Mouse (Mus musculus) kidney, postnatal 25 days (tissue): ENCODE measurements around the gene Stn1.

Source experiments
- DNase-seq, 2 experiments: peaks; one replicate each; pipeline ENCODE4 v3.0.0; 2021; ENCODE audit warnings: mixed read lengths in 2 of 2

The Stn1 gene

DNA sequence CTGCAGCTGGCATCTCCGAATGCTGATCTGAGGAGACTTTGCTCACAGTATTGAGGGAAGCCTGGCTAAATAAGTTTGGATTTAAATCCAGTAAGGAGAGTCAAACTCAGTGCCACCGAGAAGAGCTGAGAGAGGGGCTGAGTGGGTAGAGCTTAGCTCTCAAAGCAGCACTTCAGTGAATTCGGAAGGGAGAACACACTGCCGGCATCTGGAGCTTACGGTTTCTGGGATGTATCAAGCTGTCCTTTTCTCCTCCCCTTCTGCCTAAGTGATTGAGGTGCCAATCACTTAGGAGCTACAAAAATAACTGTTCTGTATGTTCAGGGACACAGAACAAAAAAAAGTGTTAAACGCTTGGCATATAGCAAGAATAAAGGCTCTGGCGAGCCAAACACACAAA is 5.1 kb upstream of the Stn1 start:
- no peak for DNase-seq

DNA sequence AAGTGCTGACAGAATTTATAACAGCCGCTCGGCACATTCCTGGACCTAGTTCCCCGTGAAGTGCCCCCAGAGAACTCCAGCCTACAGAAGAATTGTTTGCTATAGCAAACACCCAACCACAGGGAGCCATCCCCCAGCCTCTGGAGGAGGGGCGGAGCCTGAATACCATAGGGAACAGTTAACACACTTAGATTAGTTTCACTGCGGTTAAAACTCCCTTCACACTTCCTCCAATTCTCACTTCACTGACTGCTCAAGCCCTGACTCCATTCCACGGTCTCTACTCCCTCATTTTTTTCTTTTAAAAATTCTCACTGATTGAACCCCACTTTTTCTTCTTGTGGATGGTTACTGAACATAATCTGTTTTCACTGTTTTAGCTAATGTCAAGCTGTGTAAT is 1.5 kb upstream of the Stn1 start:
- DNase-seq, result no peak

DNA sequence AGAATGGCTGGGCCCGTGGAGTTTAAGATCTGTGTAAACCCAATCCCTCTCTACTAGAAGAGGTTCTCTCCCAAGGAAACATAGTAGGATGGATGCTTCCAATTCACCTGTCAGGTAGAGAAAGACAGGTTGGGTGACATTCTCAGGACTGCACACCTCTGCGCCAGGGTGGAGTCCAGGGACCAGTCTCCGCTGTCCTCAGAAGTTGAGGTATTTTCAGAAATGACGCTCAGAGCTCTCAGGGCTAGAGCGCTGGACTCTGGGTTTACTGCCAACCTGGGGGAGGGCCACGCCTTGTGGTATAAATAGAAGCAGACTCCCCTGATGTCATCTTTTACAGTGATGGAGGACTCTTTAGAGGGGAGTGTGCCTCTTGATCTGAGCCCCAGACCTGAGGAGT is 572 bp upstream of the Stn1 start:
- no peak for DNase-seq

DNA sequence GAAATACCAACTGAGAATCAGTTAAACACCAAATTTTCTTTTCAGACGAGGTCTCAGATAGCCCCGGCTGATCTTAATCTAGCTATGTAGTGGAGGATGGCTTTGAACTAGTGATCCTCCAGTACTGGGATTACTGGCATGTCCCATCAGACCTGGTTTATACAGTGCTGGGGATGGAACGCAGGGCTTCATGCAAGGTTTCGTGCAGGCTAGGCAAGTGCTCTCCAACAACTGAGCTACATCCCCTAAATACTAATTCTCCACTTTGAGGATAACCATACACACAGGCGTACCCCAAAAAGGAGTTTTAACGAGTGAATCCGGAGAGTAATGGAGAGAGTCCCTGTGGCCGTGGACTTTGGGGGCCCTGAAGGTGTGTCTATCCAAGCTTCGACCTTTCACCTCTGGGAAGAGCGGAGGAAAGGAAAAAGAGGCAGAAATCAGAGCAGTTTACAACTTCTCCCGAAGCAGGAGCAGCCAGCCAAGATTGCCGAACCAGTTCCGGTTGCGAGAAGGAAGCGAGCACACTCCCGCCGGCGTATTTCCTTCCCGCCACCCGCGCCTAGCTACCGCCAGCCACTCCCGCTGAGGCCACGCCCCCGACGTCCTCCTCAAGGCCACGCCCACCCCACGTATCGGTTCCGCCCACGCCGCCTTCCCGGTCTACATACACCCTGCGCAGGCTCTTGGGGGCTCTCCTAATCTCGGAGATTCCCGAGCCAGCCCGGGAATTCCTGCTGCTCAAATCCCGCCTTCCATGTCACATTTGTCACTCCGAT is 597 bp downstream of the Stn1 start:
- DNase-seq, result peak; percentile 99 to 100

DNA sequence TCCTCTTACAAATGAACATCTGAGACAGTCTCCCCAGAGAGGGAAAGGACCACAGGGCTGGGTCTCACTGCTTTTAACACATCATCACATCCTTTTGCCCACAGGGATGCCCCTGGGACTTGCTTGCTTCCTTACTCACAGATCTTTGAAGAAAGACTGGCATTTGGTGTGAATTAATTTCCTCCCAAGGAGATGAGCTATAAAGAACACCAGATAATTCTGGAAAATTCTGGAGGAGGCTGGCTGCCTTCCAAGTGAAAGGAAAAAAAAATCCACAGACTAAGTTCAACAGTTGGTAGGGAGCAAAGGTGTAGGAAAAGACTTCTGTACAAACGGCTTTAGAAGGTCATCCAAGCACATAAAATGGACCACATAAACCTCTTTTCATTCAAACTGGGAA is 3.2 kb downstream of the Stn1 start:
- peak; percentile 47 to 53 for DNase-seq

DNA sequence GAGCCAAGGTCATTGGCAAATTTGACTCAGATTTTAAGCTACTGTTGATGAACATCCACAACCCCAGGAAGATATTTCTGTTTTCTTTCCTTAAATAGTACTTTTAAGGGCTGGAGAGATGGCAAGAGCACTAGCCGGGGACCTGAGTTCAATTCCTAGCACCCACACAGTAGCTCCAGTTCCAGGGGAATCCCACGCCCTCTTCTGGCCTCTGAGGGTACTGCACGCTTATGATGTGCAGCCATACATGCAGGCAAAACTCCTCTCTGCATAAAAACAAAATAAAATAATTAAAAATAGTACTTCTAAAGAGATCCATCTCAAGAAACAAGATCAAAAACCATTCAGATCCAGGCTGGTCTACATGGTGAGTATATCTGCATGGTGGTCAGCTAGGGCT is 4.9 kb downstream of the Stn1 start:
- no peak for DNase-seq

DNA sequence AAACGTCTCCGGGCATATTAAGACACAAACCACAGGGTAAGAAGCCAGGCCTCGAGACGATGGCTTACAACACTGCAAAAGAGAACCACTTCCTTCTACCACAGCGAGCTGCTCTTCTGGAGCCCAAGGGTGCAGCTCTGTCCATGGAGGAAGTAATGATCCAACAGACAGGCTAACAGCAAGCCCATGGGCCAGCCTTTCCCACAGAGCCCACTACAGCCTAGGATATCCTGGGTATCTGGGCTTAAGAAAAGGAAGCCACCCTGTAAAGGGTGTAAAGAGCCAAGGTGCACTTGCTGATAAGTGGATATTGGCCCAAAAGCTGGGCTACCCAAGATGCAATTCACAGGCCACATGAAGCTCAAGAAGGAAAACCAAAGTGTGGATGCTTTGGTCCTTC is 6.0 kb downstream of the Stn1 start:
- DNase-seq, result no peak

DNA sequence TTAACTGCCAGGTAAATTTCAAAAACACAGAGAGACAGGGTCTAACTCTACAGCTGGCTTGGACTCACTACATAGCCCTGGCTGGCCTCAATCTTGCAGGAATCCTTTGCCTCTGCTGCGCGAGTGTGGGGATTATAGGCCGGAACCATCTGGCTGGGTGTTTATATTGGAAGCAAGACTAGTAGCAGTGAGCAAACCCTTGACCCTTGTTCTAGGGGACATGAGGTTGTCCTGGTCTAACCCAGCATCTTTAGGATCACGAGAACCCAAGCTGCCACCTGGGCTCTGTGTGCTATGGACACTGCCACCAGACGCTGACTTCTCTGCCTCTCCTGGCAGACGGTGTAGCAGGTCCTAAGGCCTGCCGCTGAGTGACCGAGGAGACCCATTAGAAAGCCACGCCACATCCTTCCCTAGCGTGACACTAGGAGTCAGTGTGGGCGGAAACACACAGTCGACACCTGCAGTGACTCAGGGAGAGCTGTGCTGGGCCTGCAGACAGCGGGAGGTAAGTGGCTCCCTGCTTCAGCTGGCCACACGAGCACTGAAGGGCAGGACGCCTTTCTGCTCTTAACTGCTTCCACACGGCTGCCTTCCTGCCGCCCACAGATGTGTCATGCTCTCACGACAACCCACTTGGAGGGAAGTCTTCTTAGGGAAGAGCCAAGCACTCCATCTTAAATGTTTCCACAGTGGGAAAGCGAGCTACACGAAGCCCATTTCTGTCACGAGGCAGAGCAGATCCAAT is 10.9 kb downstream of the Stn1 start:
- DNase-seq, result peak in 1 of 2 experiments; percentile 27

DNA sequence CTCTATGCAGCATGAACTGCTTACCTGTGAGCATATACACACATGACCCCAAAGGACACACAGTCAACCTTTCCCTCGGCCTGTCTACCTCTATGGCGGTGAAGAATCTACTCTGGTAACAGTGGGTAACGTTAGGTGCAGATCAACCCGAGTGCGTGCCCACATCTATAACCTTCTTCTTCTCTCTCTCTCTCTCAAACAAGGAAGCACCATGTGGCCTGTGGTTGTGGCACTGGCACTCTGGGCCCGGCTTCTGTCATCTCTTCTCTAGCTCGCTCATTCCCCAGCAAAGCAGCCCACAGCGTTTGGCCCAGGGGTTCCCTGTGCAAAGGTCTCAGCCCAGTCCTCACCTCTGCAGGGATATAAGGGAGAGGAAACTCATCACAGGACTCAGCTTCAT is 12.4 kb downstream of the Stn1 start:
- DNase-seq, result no peak

DNA sequence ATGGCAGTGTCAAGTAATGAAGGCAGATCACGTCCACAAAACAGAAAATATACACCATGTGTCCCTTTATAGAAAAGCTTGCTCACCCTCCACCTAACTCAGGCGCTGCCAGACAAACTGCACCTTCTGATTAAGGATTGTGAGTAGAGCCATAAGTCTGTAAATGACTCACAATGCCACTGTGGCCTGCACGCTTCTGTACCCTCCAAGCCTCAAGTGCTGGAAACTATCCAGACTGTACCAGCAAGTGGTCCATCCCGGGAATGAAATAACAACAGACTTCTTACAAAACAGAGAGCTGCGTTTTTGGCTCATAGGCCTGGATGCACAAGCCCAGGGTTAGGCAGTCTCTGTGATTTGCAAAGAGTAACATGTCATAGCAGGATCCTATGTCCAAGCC is 15.9 kb downstream of the Stn1 start:
- DNase-seq, result no peak

DNA sequence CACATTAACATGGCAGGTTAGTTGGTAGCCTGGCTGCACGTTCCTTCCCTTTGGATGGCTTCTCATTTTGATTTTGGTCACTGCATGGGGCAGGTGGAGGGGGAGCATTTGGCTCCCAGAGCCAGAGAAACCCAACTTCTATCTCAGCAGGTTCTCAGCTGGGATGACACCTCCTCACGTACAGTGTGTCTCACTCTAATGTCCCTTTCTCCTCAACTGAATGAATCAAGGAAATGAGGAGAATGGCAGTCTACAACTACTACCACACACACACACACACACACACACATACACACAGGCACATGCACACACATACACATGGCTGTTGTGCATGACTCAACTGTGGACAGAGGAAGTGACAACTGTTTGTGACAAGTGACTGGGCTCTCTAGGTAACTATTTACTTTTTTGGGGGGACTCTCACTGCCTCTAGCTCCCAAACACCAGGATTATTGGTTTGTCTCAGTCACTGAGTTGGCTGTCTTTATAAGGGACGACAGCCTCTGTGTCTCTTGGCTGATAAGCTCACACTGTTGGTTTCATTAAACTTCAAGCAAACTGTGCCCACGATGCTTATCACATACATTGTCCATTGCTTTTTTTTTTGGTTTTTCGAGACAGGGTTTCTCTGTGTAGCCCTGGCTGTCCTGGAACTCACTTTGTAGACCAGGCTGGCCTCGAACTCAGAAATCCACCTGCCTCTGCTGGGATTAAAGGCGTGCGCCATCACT is 18.0 kb downstream of the Stn1 start:
- no peak for DNase-seq

DNA sequence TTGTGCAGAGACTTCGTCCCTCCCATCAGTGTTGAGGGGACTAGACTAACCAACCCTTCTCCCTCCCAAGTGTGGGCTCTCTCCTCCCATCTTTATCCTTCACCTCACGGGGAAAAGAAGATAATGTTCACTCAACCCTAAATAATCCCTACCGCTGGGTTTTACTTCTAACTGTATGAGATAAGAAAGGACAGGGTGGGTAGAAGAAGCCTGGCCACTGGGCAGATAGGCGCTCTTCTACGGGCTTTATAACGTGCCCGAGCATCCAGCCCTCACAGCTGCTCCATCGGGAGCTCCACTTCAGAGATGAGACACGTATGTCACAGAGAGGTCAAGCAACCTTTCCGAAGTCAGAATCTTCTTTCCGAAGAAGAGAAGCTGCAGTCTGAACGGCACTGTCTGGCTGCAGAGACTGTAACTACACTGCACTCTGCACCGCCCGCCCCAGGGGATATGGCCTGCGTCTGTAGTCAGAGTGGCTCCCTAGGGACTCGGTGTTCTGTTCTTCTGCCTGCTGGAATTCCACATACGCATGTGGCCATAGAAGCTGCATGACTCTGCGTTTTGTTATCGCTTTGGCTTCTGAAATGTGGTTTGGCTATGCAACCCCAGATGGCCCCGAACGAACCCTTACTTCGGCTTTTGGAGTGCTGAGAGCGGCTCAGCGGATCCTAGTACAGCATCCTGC is 18.7 kb downstream of the Stn1 start:
- peak; percentile 51 to 73 for DNase-seq

DNA sequence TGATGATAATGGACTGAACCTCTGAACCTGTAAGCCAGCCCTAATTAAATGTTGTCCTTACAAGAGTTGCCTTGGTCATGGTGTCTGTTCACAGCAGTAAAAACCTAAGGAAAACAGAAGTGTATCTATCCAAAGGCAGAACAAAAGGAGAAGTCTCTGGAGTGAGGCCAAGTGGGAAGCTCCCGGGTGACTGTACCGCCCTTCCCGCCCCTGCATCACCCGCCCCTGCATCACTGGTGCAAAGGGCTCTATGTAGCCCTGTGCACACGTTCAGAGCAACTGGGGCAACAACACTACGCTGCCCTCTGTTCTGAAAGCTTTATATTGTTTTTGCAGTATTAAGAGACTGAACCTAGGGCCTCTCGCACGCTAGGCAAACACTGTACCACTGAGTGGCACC is 19.7 kb downstream of the Stn1 start:
- DNase-seq, result no peak

DNA sequence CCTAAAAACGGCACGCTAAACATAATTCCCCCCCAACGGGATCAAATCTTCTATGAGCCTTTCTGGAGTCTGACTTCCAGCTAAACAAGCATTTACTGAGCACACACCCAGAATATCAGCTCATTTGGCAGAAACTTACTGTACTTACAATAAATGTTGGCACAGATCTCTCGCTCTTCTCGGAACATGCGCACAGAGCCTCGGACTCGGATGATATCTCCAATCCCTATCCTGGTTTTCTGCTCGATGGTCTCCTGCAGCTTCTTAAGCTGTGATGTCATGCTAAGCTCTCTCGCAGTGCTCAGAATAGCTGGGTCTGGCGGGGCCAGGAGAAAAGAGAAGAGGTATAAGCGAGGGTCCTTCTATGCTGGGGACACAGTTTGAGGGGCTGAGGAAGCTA is 20.4 kb downstream of the Stn1 start:
- no peak for DNase-seq

DNA sequence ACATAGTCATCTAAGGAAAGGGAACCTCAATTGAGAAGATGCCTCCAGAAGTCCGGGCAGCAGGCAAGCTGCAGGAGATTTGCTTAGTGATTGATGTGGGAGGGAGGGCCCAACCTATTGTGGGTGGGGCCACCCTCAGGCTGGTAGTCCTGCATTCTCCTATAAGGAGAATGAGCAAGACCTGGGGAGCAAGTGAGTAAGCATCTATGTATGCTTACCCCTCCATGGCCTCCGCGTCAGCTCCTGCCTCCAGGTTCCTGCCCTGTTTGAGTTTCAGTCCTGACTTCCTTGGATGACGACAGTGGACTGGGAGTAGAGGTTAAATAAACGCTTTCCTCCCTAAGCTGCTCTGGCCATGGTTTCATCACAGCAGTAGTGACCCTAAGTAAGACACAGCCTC is 22.2 kb downstream of the Stn1 start:
- no peak for DNase-seq

DNA sequence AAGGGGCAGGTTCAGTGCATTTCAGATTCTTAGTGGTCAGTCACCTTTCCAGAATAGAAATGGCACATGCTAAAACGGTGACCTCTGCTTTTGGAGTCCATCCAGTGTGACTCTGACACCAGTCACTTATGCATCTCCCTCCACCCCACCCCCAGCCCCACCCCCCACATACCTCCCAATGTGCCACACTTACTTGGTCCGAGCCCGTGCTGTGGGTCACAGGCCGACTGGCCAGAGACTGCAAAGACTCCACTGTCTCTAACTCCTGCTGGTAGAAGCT is 23.7 kb downstream of the Stn1 start:
- DNase-seq, result peak in 1 of 2 experiments; percentile 23

DNA sequence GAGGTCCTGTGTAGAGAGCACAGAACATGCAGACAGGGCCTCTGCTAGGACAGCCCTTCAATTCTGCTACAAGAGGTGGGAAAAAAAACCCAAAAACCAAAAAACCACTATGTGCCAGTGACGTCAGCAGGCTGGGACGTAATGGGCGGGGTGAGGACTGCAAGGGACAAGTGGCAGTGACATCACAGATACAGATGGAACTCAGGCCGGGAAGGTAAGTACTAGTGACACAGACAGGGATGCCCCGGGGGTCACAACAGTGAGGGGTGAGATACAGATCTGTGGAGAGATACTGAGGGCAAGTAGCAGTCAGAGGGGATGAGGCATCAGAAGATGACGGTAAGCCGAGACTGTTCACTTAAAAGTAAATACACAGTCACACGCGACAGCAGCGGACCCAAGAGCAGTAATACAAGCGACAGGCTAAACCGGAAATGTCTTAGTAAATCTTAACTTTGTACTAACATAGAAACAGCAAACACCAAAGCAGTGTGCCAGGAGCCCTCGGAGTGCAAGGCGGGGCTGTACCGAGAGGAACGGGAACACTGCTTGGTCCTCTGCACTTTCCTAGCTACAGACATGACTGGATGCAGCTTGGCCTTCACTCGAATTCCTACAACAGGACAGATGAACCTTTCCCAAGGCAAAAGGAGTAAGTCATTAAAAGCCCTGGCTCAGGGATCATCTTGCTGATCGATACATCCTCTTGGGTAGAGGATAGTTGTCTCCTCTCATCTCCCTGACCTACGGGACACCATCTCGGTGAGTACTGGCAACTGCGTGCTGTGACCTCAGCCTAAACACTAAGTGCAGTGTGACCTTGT is 24.3 kb downstream of the Stn1 start:
- peak; percentile 44 to 76 for DNase-seq

DNA sequence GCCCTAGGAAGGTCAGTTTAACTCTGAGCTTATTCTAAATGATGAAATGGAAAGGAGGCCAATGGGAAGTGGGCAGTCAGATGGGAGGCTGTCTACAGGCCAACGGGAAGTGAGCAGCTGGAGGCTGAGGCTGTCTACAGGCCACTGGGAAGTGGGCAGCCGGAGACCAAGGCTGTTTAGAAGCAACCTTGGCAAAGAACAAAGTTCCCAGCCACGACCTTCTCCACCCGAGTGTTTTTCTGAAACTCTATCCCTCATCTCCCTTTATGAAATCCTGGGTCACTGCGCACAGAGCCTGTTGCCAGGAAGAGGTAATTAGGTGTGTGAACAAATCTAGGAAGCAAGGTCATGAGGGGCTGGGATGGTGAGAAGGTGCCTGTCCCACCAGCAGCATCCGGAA is 25.3 kb downstream of the Stn1 start:
- peak; percentile 29 to 64 for DNase-seq

DNA sequence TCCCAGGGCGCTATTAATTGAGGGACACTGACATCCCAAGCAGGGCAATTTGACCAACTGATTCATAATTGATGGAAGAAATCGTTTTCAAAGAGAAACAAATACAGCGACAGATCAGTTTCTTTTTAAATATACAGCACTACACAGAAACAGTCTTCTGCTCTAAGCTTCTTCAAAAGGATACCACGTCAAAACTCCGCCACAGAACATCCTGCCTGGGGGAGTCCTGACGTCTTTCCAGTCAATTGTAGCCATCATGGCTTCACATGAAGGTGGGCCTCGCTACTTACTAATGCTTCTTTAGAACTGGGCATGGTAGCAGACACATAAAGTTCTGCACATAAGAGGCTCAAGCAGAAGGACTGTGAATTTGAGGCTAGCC is 26.0 kb downstream of the Stn1 start:
- DNase-seq, result no peak

DNA sequence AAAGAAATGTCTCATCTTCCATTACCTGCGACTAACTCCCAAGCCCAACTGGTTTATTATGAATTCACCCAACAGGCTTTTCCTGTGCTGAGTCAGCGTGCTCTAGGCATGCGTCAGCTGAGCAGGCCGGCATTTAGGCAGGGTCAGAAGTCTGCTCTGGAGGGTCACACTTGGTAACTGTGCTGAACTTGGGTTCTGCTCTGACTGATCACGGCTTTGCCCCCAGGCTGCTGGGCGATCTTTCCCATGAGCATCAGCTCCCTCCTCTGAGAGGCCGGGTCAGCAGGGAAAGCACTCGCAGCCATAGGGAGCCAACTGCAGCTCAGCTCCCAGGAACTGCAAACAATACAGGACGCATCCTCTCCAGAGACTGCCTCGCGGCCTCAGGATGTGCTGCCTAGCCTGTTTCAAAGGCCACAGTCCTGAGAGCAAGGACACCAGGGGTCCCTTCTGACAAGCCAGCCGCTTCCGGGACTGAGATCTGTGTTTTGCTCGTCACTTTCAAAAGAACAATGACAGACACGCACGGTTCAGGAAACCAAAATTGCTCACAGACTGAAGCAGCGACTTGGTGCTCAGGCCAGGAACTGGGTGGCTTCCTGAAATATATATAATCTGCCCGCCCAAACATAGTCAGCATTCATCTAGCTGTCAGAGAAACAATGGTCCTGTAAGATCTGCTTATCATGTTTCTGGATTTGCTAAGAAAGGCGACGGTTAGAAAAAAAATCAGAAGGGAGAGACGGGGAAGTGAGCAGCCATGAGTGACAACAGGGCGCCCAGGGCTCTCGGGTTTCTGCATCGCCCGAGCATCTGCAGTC is 26.6 kb downstream of the Stn1 start:
- DNase-seq, result peak; percentile 49 to 79

DNA sequence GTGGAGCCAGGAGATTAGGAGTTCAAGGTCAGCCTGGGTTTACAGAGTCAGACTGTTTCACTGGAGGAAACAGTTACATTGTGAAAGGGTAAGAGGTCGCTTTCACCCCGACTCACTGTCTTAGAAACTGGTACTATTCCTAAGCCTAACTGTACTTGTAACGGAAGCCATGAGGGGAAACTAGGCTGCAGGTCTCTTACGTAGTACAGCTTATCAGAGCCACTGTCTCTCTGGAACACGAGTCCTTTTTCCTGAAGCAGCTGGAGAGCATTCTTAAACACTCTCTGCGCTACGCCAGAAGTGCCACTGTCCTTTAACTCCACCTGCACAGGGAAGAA is 27.2 kb downstream of the Stn1 start:
- DNase-seq, result no peak

DNA sequence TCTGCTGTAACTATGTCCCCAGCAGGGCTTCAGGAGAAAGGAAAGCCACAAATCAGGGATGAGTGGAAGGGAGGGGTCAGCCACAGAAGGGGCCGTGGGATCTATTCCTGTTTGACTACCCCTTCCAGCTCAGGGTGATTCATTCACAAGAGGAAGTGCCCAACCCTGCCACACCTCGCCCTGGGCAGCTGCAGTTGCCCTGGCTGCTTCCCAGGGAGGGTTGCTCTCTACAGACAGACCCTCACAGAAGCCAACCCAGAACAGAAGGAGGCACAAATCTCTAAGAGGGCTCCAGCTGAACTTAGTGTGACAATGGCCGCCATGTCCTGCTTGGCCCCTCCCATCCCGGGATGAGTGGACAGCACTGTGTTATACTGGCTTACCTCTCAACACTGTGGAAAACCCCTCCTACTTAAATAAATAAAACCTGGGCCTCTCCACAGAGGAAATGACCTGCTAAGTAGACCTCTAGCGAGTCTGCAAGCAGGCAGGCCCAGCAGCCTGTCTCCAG is 28.5 kb downstream of the Stn1 start:
- peak; percentile 19 to 56 for DNase-seq
